Mouse (Mus musculus): ENCODE measurements around the gene Brca1.

DNA sequence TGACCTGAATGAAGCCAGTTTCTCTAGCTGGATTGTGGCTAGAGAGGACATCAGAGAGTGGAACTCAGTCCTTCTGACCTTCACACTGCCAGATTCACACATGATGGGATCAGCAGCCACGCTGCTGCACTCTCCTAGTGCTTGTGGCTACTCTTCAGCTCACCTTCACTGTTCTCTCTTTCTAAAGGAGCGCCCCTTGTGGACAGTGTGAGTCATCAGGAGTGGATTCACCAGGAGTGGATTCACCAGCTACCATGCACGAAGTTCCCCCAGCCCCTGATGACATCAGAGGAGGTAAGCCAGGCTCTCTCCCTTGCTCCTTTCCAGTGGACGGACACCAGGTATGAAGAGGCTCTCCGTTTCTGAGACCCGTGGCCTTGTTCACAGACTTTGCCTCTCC, 24.4 kb upstream of the Brca1 start:
- TF ChIP-seq POLR2A (IDR thresholded peaks at IDR 0.05; ENCODE audit: borderline replicate concordance, control insufficient read depth, low read depth, low read length): no peak
- no peak; the same call in 1 of the 2 replicates for TF ChIP-seq CTCF (IDR thresholded peaks at IDR 0.05; ENCODE audit: control insufficient read depth, insufficient read depth, low read length)
